Mouse (Mus musculus) granulocyte monocyte progenitor cell, adult 5-6 weeks (primary cell): ENCODE results near the gene Gm6408. TPM values are rescaled to one million over a fixed set of nuclear protein-coding genes. Genes with fewer than 3 reads are reported as not detected.
"Not testable (repeated sequence)": the region's sequence is repeated elsewhere in the genome, so short reads cannot be mapped to it uniquely, and the experiment has no call there.

Experiments
- ATAC-seq: replicated peaks from 2 replicates; pipeline ENCODE4 v1.8.0; 2016; ENCODE audit warnings: mild to moderate bottlenecking, moderate TSS enrichment, inconsistent platforms; ENCODE audit not compliant: poor library complexity, severe bottlenecking
- total RNA-seq, 2 experiments: library from RNA; stranded (forward) in 1 of 2; stranded (reverse) in 1 of 2; fragments of 200-712, 200-1000 nt in 1 of 2; fragments of >200 nt in 1 of 2; fragmentation: Nextera tagmentation in 1 of 2; gene quantifications; 2 replicates each; pipeline ENCODE4 v1.2.3; 2014 to 2017

The Gm6408 gene
- total RNA-seq (2014; fragmentation: Nextera tagmentation) (not detected in 2 replicates), total RNA-seq (2017) (not detected in 2 replicates)

DNA sequence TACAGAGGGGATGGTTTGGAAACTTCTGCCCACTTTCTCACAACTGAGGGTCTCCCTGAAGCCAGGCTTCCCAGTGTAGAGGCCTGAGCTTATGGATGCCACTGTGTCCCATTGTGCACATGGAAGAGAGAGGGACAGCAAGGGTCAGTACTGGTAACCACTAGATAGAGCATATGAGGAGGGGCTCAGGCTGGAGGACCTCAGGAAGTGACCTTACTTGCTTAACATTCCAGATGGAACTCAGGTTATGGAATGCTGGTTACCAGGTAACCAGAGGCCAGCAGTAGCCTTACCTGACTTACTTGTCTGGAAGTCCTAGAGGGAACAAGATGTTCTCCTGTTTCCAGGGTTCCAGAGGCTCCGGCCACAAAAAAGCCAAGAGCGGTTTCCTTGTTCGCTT lies at the start of gene Gm6408:
Gene Gm6408 (plus strand): TSS at position 301 of the 400 bp plus-strand sequence.
- not testable (repeated sequence) for ATAC-seq

DNA sequence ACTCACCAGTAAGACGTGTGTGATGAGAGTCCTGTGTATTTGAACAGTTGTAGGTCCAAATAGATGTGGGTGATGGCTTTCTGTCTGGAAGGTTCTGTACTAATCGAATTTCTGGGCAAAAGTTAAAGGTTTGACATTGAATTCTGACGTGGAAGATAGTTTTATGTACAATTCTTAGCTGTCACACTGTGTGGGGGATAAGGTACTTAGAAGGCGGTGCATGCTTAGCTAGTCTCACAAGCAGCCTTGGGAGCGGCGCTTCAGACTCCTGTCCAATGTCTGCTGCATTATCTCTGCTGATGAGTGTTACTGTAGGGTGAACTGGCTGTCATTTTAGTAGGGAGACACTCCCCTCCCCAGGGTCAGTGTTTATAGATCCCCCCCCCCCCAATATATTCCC lies 49.3 kb upstream of the Gm6408 start:
- no peak for ATAC-seq

DNA sequence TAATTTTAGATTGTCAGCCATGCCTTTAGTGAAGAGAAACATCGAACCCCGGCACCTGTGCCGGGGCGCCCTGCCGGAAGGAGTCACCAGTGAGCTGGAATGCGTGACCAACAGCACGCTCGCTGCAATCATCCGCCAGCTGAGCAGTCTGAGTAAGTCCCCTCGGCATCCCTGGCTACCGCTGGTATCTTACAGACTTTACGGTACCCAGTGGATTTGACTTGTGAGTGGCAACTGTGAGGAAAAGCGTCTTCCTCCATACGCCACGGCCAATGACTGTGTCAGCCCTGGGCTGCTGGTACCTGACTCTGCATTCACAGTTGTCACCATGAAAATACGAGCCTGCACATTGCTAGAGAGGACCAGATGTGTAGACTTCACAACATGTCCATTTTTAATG lies 46.4 kb upstream of the Gm6408 start:
- no peak for ATAC-seq

DNA sequence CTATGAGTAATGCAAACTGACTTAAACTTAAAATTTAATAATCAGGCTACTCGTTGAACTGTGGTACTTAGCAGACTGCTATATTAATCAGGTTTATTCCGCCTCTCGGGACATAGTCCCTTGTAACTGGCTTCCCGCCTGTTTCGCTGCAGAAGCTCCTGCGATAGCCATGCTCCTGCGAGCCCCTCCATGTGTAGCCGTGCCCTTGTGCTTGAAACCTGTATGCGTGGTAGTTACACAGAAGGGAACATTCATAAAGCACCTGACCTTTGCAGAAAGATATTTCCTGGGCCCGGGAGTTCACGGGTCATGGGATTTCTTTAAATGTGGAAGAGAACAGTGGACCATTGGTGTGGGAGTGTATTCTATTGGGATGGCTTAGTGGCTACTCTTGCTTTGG lies 45.0 kb upstream of the Gm6408 start:
- no peak for ATAC-seq

DNA sequence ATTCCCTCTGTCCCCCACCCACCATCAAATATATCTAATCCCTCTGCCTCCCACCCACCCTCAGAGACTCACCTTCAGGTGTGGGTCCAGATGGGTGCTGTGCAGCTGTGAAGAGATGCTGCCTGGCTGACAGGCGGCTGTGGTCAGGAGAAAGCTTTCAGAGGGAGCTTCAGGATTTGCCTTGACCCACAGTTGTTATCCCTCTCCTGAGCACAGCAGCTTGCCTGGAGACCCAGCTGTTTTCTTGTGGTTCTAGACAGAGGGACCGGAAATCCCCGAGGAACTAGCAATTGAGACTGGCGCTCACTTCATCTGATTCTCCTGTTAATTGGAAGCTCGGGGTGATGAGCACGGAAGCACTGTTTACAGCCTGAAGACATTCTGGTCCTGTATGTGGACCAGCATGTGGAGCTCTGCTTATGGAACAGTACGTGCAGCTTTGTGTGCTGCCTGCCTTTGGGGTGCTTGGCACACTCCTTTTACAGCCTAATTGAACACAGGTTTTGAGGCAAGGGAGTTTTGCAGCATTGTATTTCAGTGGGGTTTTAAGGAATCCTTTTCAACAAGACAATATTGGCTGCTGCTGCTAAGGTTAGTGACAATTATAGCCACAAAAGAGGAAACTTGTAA lies 42.5 kb upstream of the Gm6408 start:
- no peak for ATAC-seq

DNA sequence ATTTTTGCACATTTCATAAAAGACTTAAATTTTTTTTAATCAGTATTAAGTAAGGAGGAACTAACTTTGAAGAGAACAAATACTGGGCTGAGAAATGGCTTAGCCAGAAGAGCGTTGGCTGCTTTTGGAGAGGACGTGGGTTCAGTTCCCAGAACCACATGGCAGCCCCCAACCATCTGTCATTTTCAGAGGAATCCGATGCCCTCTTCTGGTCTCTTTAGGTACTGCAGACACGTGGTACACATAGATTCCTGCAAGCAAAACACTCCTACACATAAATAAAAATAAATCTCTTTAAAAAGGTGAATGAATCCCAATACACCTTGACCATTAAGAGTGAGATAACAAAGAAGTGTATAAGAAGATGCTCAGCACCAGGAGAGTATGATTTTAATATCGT lies 41.5 kb upstream of the Gm6408 start:
- no peak for ATAC-seq

DNA sequence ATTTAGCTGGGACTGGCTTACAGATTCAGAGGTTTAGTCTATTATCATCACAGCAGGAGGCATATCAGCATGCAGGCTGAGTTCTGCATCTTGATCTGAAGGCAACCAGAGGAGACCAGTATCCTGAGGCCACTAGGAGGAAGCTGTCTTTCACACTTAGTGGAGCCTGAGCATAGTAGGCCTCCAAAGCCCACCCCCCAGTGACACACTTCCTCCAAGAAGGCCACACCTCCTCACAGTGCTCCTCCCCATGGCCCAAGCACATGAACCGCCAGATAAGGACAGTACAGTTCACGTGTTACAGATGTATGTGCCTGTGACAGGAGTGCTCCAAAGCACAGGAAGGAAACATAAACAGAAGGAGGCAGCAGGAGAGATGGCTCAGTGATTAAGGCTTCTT lies 39.0 kb upstream of the Gm6408 start:
- no peak for ATAC-seq

DNA sequence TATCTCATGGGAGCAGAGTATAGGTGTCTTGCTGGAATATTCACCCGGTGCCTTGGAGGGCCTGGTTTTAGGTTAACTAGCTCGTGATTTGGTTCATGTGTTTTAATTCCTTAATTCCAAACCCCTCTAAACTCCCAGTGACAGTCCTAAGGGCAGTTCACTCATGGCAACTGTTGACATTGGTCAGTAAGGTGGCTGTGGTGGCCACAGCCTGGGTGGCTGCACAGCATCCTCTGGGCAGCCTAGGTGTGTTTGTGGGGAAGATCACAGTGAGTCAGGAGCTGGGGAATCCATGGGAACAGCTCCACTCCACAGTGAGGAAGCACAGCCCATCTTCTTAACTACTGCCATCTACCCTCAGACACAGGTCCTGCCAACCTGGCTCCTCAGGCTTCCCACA lies 35.1 kb upstream of the Gm6408 start:
- ATAC-seq: no peak

DNA sequence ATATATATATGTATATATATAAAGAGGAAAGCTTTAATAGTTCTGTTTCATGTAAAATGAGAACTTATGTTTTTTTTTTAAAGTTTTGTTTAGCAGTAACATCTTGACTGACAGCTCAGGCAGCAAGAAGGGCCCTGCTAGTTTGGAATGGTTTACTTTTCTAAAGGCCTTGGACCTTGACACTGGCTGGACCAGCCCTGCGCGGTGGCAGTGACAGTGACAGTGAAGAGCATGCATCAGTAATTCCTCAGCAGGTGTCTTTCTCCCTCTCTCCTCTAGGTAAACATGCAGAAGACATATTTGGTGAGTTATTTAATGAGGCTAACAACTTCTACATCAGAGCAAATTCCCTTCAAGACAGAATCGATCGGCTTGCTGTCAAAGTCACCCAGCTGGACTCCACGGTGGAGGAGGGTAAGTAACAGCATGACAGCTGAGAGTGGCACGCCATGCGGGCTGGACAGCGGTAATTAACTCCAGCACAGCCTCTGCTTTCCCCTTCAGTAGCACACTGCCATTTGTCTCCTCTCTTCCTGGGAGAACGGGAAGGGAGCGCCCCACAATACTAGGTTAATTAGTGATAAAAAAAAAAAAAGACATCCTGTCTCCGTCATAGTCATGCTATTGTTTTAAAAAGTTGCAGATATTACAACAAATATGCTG lies 30.0 kb upstream of the Gm6408 start:
- ATAC-seq: no peak

DNA sequence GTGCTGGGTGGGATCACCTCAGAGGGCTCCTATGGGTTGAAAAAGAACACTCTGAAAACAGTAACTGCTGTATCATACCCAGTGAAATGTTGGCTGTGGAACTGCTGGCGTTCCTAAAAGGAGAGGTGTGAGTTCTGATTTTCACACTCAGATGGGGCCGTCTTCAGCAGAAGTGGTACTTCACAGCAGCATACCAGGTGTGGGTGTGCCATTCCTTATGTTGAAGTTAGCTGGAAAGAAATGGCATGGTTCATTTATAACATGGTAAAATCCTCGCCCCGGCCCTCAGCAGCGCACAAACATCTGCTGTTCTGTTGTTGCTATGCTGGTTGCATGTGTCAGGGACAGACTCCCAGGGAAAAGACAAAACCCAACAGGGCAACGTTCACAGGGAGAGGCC lies 28.2 kb upstream of the Gm6408 start:
- no peak for ATAC-seq

DNA sequence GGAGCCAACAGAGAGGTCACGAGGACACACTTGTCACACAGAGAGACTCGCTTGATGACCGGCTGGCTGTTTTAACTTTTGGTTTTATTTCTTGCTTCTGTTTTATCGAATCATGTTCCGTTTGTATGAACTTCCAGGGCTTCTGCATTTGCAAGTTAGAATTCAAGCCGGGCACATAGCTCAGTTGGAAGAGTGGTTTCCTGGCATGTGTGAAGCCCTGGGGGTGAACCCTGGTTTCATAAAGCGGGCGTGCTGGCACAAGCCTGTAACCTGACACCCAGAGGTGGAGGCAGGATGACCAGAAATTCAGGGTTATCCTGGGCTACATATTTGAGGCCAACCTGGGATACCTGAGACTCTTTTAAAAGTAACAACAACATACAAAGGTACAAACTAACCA lies 20.2 kb upstream of the Gm6408 start:
- ATAC-seq: no peak

DNA sequence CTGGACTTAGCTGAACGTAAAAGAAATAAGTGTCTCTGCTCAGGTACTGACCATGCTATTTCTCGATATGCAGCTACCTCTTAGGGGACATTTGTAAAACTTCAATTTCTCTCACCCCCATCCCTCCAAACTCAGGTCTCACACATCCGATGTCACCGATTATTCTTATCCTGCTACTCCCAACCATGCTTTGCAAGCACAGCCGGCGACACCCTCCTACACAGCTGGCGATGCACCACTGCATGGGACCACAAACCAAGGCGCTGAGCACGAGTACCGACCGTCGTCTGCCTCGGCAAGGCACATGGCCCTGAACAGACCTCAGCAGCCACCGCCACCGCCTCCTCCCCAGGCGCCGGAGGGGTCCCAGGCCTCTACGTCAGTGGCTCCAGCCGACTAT lies 15.1 kb upstream of the Gm6408 start:
- no peak for ATAC-seq

DNA sequence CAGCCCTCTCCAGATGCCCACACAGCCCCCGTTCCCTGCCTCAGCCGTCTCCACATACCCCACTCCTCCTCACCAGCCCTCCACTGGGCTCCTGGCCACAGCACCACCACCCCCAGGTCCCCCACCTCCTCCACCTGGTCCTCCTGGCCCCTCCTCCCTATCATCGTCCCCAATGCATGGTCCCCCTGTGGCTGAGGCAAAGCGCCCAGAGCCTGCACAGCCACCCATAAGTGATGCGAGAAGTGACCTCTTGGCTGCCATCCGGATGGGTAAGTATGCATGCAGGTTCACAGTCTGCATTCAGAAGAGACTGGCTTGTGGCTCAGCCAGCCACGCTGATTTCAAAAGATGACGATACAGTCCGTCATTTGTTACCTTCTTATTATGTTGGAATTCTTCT lies 13.5 kb upstream of the Gm6408 start:
- no peak for ATAC-seq

DNA sequence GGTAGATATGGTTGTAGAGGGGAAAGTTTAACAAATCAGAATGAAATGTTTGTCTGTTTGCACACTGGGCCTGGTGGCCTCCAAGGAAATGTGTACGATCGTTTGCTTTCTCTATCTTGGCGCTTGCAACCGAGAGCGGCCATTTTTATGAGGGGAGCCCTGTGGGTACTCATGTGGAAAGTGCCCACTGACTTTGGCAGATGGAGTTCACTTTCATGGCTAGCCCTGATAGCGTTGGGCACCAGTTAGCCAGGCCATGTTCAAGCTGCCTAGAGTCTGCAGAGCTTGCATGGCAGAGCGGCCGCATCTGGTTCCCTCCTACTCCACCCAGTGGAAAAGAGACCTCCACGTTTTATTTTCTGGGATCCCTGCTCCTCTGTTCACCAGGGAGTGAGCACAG lies 10.9 kb upstream of the Gm6408 start:
- no peak for ATAC-seq

DNA sequence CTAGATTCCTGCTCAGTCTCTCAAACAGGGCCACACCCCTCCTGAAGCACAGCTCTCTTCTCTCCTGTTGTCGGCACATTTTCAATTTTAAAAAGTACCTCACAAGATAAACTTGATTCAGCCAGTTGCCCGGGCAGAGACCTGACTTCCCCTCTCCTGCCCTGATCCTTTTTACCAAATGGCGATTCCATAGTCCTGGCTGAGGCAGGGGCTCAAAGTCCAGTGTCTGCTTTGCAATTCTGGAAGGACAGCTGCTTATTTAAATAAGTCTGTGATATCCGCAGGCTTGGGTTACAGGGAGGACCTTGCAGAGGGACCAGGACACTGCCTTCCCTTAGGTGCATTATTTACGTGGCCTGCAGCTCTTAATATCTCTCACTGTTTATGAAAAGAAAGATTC lies 10.5 kb upstream of the Gm6408 start:
- no peak for ATAC-seq

DNA sequence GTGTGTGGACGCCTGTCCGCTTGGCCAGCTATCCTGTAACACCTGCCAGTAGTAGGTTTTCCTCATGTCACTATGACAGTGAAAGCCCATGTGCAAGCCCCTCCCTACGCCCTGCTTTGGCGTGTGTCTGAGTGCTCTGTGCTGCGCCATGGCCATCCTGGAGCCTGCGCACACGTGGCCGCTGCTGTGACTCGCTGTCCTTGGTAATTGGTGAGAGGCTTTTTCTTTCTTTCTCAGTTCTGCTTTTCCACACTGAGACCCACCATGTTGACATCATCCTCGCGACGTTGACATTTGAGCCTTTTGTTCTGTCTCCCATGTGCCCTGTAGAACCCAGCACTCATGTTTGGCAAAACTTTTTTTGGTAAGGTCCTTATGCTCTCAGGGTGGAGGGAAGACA lies 9.9 kb upstream of the Gm6408 start:
- no peak for ATAC-seq

DNA sequence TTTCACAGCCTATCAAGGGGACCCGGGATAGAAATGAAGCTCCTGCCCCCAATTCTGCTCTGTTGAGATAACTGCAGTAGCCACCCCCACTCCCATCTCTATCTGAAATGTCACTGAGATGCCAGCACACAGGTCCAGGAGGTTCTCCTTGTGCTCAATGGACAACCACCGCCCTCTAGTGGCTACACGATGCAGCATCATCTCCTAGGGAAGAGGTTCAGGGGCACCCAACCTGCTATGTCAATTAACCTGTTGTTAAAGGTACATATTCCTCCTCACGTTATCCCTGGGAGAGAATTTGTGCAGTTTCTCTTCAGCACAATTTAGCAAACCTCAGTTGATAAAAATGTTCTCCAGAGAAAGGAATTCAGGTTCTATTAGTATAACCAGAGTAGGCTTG lies 2.2 kb upstream of the Gm6408 start:
- not testable (repeated sequence) for ATAC-seq

DNA sequence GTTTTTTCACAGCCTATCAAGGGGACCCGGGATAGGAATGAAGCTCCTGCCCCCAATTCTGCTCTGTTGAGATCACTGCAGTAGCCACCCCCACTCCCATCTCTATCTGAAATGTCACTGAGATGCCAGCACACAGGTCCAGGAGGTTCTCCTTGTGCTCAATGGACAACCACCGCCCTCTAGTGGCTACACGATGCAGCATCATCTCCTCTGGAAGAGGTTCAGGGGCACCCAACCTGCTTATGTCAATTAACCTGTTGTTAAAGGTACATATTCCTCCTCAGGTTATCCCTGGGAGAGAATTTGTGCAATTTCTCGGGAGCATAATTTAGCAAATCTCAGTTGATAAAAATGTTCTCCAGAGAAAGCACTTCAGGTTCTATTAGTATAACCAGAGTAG lies 7.2 kb downstream of the Gm6408 start:
- not testable (repeated sequence) for ATAC-seq

DNA sequence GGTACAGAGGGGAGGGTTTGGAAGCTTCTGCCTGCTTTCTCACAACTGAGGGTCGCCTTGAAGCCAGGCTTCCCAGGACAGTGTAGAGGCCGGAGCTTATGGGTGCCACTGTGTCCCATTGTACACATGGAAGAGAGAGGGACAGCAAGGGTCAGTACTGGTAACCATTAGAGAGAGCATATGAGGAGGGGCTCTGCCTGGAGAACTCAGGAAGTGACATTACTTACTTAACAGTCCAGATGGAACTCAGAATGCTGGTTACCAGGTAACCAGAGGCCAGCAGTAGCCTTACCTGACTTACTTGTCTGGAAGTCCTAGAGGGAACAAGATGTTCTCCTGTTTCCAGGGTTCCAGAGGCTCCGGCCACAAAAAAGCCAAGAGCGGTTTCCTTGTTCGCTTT lies 9.3 kb downstream of the Gm6408 start, which contains the start of gene Gm6370:
Gene Gm6370 (plus strand): TSS at position 301 of the 400 bp plus-strand sequence.
- not testable (repeated sequence) for ATAC-seq

DNA sequence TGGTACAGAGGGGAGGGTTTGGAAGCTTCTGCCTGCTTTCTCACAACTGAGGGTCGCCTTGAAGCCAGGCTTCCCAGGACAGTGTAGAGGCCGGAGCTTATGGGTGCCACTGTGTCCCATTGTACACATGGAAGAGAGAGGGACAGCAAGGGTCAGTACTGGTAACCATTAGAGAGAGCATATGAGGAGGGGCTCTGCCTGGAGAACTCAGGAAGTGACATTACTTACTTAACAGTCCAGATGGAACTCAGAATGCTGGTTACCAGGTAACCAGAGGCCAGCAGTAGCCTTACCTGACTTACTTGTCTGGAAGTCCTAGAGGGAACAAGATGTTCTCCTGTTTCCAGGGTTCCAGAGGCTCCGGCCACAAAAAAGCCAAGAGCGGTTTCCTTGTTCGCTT lies 20.3 kb downstream of the Gm6408 start, which contains the start of gene 4930449I24Rik:
Gene 4930449I24Rik (plus strand): TSS at position 301 of the 400 bp plus-strand sequence.
- not testable (repeated sequence) for ATAC-seq

DNA sequence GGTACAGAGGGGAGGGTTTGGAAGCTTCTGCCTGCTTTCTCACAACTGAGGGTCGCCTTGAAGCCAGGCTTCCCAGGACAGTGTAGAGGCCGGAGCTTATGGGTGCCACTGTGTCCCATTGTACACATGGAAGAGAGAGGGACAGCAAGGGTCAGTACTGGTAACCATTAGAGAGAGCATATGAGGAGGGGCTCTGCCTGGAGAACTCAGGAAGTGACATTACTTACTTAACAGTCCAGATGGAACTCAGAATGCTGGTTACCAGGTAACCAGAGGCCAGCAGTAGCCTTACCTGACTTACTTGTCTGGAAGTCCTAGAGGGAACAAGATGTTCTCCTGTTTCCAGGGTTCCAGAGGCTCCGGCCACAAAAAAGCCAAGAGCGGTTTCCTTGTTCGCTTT lies 32.1 kb downstream of the Gm6408 start, which contains the start of gene Gm3402:
Gene Gm3402 (plus strand): TSS at position 301 of the 400 bp plus-strand sequence.
- ATAC-seq: not testable (repeated sequence)

DNA sequence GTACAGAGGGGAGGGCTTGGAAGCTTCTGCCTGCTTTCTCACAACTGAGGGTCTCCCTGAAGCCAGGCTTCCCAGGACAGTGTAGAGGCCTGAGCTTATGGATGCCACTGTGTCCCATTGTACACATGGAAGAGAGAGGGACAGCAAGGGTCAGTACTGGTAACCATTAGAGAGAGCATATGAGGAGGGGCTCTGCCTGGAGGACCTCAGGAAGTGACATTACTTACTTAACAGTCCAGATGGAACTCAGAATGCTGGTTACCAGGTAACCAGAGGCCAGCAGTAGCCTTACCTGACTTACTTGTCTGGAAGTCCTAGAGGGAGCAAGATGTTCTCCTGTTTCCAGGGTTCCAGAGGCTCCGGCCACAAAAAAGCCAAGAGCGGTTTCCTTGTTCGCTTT lies 43.7 kb downstream of the Gm6408 start, which contains the start of gene Gm3404:
Gene Gm3404 (plus strand): TSS at position 301 of the 400 bp plus-strand sequence.
- ATAC-seq: not testable (repeated sequence)
